Comparison of ENCODE assay signal across 18 mouse cellular contexts in genomic region chr1:34288721-34289471, GRCm38 (mm10).
A peak's percentile ranks its signal among the peaks of the same experiment; 100 is the strongest.
DNase-seq lines count a peak whose midpoint lies in the region; ATAC-seq and TF ChIP-seq lines count a peak whose summit lies in the region.
"Had no signal": no experiment of that assay in that cellular context is flagged by ENCODE, and none has a peak within 500 bp of the region (broad histone marks: within the 10 kb centered on the region; RNA-seq: fewer than 3 reads in every experiment).

No protein-coding gene starts in this region.

- H3K4me2 ChIP-seq in intestine, embryonic 15.5 days (replicated peaks): no peak overlapping the region
- no peak overlapping the region for H3K4me2 ChIP-seq in intestine, postnatal 0 days (replicated peaks; ENCODE audit: low read depth)
- H3K4me2 ChIP-seq in kidney, embryonic 16.5 days (replicated peaks; ENCODE audit: low read depth, low read length): no peak overlapping the region
- H3K4me2 ChIP-seq: forebrain, embryonic 12.5 days; neural tube, embryonic 15.5 days had no signal

- DNase-seq in adrenal gland, postnatal 10 days: peak; percentile 19
- no peak for DNase-seq in adrenal gland, postnatal 25 days
- peak; percentile 13 for DNase-seq in 3T3-L1 (ENCODE audit: low read depth, low spot score)
- DNase-seq in cerebellum, postnatal 25 days: no peak
- DNase-seq in left cerebral cortex, adult 8-10 months (ENCODE audit: low spot score in 2 of 2): no peak
- DNase-seq: adrenal gland, adult 8-10 months; B cell, adult 2 months; cerebellum, adult 18-20 months; gastrocnemius, postnatal 25 days; layer of hippocampus, adult 9-11 months; right cerebral cortex, adult 18-20 months; thymus, postnatal 4 days had no signal

- no peak for ATAC-seq in intestine, embryonic 15.5 days
- ATAC-seq in intestine, postnatal 0 days: no peak
- 0 out of 2 replicates have a peak, but pooled peaks have one; percentile 32 for ATAC-seq in kidney, embryonic 16.5 days (ENCODE audit: low FRiP score, low TSS enrichment)
- ATAC-seq: hindbrain, embryonic 16.5 days had no signal

- no peak overlapping the region for H3K4me3 ChIP-seq in intestine, embryonic 15.5 days (replicated peaks)
- no peak overlapping the region for H3K4me3 ChIP-seq in intestine, postnatal 0 days (ENCODE audit: low read depth, low read length)
- H3K4me3 ChIP-seq in kidney, embryonic 16.5 days (ENCODE audit: low read length): no peak overlapping the region
- H3K4me3 ChIP-seq: forebrain, embryonic 12.5 days; neural tube, embryonic 15.5 days had no signal

- WGBS in intestine, embryonic 15.5 days: 71% methylated on average over 13 of the region's 13 CpGs
- 78% methylated on average over 13 of the region's 13 CpGs for WGBS in intestine, postnatal 0 days
- WGBS in kidney, embryonic 16.5 days: 73% methylated on average over 13 of the region's 13 CpGs

- TF ChIP-seq CTCF in intestine, postnatal 0 days (IDR thresholded peaks at IDR 0.05; ENCODE audit: low read depth): no peak

- H3K36me3 ChIP-seq in intestine, embryonic 15.5 days: peaks cover 11% of the 10 kb centered on the region; the same call in 1 of the 2 replicates
- peaks cover 72% of the 10 kb centered on the region for H3K36me3 ChIP-seq in intestine, postnatal 0 days (ENCODE audit: control insufficient read depth, insufficient read depth)
- peaks cover 67% of the 10 kb centered on the region for H3K36me3 ChIP-seq in kidney, embryonic 16.5 days (ENCODE audit: insufficient read depth, low read length)

- 0 out of 2 replicates have a peak overlapping the region, but pooled peaks have one; percentile 2 for H3K27ac ChIP-seq in intestine, embryonic 15.5 days
- H3K27ac ChIP-seq in intestine, postnatal 0 days (ENCODE audit: low read depth, low read length): no peak overlapping the region
- H3K27ac ChIP-seq in kidney, embryonic 16.5 days (ENCODE audit: low read length): peak overlapping the region; percentile 29; the same call in 1 of the 2 replicates
- H3K27ac ChIP-seq: forebrain, embryonic 12.5 days; neural tube, embryonic 15.5 days had no signal

- no peaks in the 10 kb centered on the region for H3K27me3 ChIP-seq in intestine, embryonic 15.5 days (replicated peaks)
- no peaks in the 10 kb centered on the region for H3K27me3 ChIP-seq in intestine, postnatal 0 days (replicated peaks; ENCODE audit: control insufficient read depth, insufficient read depth, low read length)
- H3K27me3 ChIP-seq in kidney, embryonic 16.5 days (ENCODE audit: insufficient read depth, low read length): no peaks in the 10 kb centered on the region
- H3K27me3 ChIP-seq: forebrain, embryonic 12.5 days; neural tube, embryonic 15.5 days had no signal

- H3K4me1 ChIP-seq in intestine, embryonic 15.5 days (replicated peaks): 0 out of 2 replicates have a peak, but pooled peaks cover 3% of the 10 kb centered on the region
- H3K4me1 ChIP-seq in intestine, postnatal 0 days (replicated peaks; ENCODE audit: control insufficient read depth, insufficient read depth, low read length): no peaks in the 10 kb centered on the region
- H3K4me1 ChIP-seq in kidney, embryonic 16.5 days (ENCODE audit: insufficient read depth, low read length): no peaks in the 10 kb centered on the region
- H3K4me1 ChIP-seq: forebrain, embryonic 12.5 days; neural tube, embryonic 15.5 days had no signal

- H3K9ac ChIP-seq in intestine, embryonic 15.5 days: no peak overlapping the region
- no peak overlapping the region for H3K9ac ChIP-seq in intestine, postnatal 0 days (ENCODE audit: low read depth, low read length)
- no peak overlapping the region for H3K9ac ChIP-seq in kidney, embryonic 16.5 days (replicated peaks; ENCODE audit: low read length)
- H3K9ac ChIP-seq: forebrain, embryonic 12.5 days; neural tube, embryonic 15.5 days had no signal

- H3K9me3 ChIP-seq in intestine, embryonic 15.5 days: no peaks in the 10 kb centered on the region
- H3K9me3 ChIP-seq in intestine, postnatal 0 days (ENCODE audit: control insufficient read depth): no peaks in the 10 kb centered on the region
- 0 out of 2 replicates have a peak, but pooled peaks cover 3% of the 10 kb centered on the region for H3K9me3 ChIP-seq in kidney, embryonic 16.5 days (ENCODE audit: low read length)
- H3K9me3 ChIP-seq: forebrain, embryonic 12.5 days; neural tube, embryonic 15.5 days had no signal

Comparison
In these comparisons a context has a peak if more than half of its experiments do, and no peak if none do; other contexts are left out.
1. DNase-seq: peak in adrenal gland, postnatal 10 days (single experiment) and 3T3-L1 (single experiment); none in adrenal gland, postnatal 25 days (single experiment), cerebellum, postnatal 25 days (0 of 2) and left cerebral cortex, adult 8-10 months (0 of 2).